In the genomic region with DNA sequence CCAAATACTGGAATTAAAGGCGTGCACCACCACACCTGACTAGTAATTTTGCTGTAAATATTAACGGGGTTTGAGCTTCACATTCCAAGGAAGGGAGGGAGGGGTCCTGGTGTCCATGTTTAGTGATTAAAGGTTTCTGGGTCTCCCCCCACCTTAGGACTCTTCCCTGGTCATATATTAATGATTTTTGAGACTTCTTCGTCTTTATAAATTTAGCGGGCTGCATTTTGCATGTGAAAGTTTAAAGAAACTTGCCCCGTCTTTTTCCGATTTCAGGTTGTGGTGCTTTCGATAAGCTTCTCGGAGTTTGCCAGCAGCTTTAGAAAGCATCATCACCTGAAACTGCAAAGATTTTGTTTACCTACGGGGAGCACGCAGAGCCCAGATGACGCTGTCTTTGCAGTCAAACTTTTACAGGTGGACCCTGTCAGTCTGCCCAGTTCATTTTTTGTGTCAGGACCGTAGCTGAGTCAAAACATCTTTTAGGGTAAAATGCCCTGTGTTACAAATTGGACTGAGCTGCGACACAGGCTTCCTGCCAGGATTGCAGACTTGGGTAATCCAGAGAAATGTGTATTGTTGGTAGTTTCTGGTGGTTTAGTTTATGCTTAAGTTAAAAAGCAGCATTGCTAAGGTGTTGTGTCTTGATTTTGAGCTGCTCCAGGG, we compare ENCODE assay signal across 8 mouse cellular contexts. TPM values are rescaled to one million over a fixed set of nuclear protein-coding genes. Genes with fewer than 3 reads are reported as not detected.
A peak's percentile ranks its signal among the peaks of the same experiment; 100 is the strongest.
DNase-seq lines count a peak whose midpoint lies in the region; ATAC-seq lines count a peak whose summit lies in the region.

No protein-coding gene starts in this region.

- peaks cover 34% of the 10 kb centered on the region for H3K4me1 ChIP-seq in intestine, embryonic 16.5 days (ENCODE audit: control insufficient read depth, insufficient read depth, low read length)
- H3K4me1 ChIP-seq in midbrain, embryonic 13.5 days (replicated peaks) = peaks cover 71% of the 10 kb centered on the region

- ATAC-seq in intestine, embryonic 16.5 days = no peak
- ATAC-seq in midbrain, embryonic 13.5 days = no peak

- 56% methylated on average over 13 of the region's 13 CpGs for WGBS in intestine, embryonic 16.5 days
- 86% methylated on average over 13 of the region's 13 CpGs for WGBS in midbrain, embryonic 13.5 days

- peak; percentile 3 for DNase-seq in retina, embryonic 14.5 days (ENCODE audit: low spot score)
- no peak for DNase-seq in retina, postnatal 1 day
- peak; percentile 47 to 66 for DNase-seq in cerebellum, postnatal 36 days
- no peak for DNase-seq in left cerebral cortex, adult 9 months (ENCODE audit: low spot score in 2 of 2)
- no peak for DNase-seq in embryo, embryonic 10 days (ENCODE audit: low spot score)
- DNase-seq in urinary bladder, postnatal 4 days (ENCODE audit: low spot score in 2 of 2) = no peak

- H3K9me3 ChIP-seq in intestine, embryonic 16.5 days (ENCODE audit: control insufficient read depth, low read length) = no peaks in the 10 kb centered on the region
- no peaks in the 10 kb centered on the region for H3K9me3 ChIP-seq in midbrain, embryonic 13.5 days

- H3K27me3 ChIP-seq in intestine, embryonic 16.5 days (replicated peaks; ENCODE audit: control insufficient read depth, insufficient read depth, low read length) = no peaks in the 10 kb centered on the region
- H3K27me3 ChIP-seq in midbrain, embryonic 13.5 days = no peaks in the 10 kb centered on the region

- H3K27ac ChIP-seq in intestine, embryonic 16.5 days (ENCODE audit: low read length) = no peak overlapping the region
- H3K27ac ChIP-seq in midbrain, embryonic 13.5 days = no peak overlapping the region

- H3K9ac ChIP-seq in intestine, embryonic 16.5 days (ENCODE audit: low read depth, low read length) = peak overlapping the region; percentile 45
- peak overlapping the region; percentile 53 for H3K9ac ChIP-seq in midbrain, embryonic 13.5 days (replicated peaks)

- H3K4me2 ChIP-seq in intestine, embryonic 16.5 days (ENCODE audit: low read depth, low read length) = peak overlapping the region; percentile 55
- peak overlapping the region; percentile 95 for H3K4me2 ChIP-seq in midbrain, embryonic 13.5 days (replicated peaks)

- H3K36me3 ChIP-seq in intestine, embryonic 16.5 days (ENCODE audit: control insufficient read depth, insufficient read depth, low read length) = no peaks in the 10 kb centered on the region; the same call in 1 of the 2 replicates
- H3K36me3 ChIP-seq in midbrain, embryonic 13.5 days = peaks cover 20% of the 10 kb centered on the region

- peak overlapping the region; percentile 35 for H3K4me3 ChIP-seq in intestine, embryonic 16.5 days (ENCODE audit: low read length)
- H3K4me3 ChIP-seq in midbrain, embryonic 13.5 days (replicated peaks) = peak overlapping the region; percentile 61

RNA-seq across cellular contexts. Expression of gene Btg1, which starts 5.3 kb away (rescaled TPM):
- polyA plus RNA-seq in intestine, embryonic 16.5 days (2015; fragmentation: Nextera tagmentation; extraction: Ambion mirVana) = 43.2 and 43.9 TPM in 2 replicates
- 52.9 and 58.2 TPM in 2 replicates for polyA plus RNA-seq in midbrain, embryonic 13.5 days (2015; fragmentation: Nextera tagmentation; extraction: Ambion mirVana)

Comparison
In these comparisons a context has a peak if more than half of its experiments do, and no peak if none do; other contexts are left out.
1. DNase-seq: peak in retina, embryonic 14.5 days (single experiment) and cerebellum, postnatal 36 days (2 of 2); none in retina, postnatal 1 day (single experiment), left cerebral cortex, adult 9 months (0 of 2), embryo, embryonic 10 days (single experiment) and urinary bladder, postnatal 4 days (0 of 2).